Mouse (Mus musculus) brain, embryonic 14.5 days (tissue): ENCODE data around the gene Tmem87a. TPM values are rescaled to one million over a fixed set of nuclear protein-coding genes. Genes with fewer than 3 reads are reported as not detected.
A peak's percentile ranks its signal among the peaks of the same experiment; 100 is the strongest.

ENCODE experiments used
- DNase-seq: peaks from one replicate; pipeline ENCODE4 v3.0.0-alpha.2; 2011; ENCODE audit warnings: low read depth
- CTCF ChIP-seq: fragments of 200-500 bp; IDR thresholded peaks from 2 replicates; pipeline ENCODE4 v1.5.1; 2012; ENCODE audit warnings: inconsistent platforms, mild to moderate bottlenecking, moderate library complexity, borderline replicate concordance; ENCODE audit not compliant: insufficient read depth, insufficient read length; ENCODE audit errors: extremely low read depth
- POLR2A ChIP-seq: fragments of 200-500 bp; IDR thresholded peaks from 2 replicates; pipeline ENCODE4 v1.6.1; 2012; ENCODE audit warnings: mild to moderate bottlenecking, inconsistent platforms, borderline replicate concordance; ENCODE audit not compliant: poor library complexity, insufficient read depth, insufficient read length, severe bottlenecking; ENCODE audit errors: extremely low read depth
- polyA plus RNA-seq: library from polyadenylated mRNA; depleted of rRNA; stranded (reverse); fragments of >200 nt; gene quantifications from 2 replicates; pipeline ENCODE4 v1.2.3, GENCODE M21; 2012

Tmem87a gene
- polyA plus RNA-seq, 1 experiment, result 21.1 TPM

DNA sequence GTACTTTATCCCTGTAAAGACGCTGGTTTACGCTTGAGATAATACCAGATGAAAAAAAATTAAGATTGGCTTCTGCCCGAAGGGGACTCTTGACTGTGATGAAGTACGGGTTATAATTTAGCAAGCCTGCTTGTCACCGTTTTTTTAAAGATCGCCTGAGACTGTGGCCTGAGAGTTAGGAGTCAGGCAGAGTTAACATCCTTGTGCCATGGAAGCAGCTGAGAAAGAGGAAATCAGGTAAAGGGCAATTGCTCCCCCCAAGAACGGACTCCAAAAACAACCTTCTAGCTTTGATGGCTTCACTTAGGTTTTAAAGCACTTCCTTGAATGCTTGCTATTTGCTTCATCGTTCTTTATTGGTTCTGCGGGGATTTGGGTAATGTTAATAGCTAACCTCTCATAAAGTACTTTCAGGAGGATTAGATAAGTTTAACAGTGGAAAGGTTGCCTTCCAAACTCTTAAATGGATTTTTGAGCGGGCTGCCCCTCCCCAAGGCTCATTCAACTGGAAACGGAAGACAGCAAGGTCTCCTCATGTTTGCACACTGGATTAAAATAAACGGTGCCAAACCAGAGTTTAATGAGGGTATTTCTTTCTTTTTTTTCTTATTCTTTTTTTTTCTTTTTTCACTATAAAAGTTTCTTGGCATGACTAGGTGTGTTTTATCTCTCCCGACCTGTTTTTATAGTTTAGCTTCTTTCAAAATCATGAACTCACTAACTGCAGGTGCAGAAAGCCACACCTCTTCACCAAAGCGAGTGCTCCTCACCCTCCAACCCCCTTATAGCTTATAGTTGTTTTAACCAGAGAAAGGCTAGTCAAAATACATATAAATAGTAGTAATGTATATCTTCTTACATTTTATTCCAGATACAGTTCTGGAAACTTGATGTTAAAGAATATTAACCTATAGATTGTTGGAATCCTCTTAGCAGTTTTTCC is 1.2 kb upstream of the Tmem87a start:
- TF ChIP-seq CTCF (no peak), POLR2A (no peak)
- no peak for DNase-seq

DNA sequence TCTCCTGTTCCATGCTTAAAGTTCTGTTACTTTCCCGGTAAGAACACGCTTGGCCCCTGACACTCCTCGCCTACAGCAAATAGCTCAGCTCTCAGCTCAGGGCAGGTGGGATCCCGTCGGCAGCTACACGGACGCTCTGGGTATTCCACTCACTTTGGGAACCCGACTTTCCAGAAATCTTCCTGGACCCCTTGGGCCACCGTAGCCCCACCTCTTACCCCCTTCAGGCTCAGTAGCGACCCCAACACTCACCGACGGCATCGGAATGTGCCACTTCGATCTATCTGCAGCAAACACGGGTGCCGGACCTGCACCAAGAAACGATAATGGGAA is 294 bp downstream of the Tmem87a start, which contains the start of gene Ganc:
Gene Ganc, plus strand, starts transcription at position 244 of the 333 bp plus-strand sequence.
- DNase-seq, result no peak
- TF ChIP-seq CTCF (no peak; the same call in 1 of the 2 replicates), POLR2A (no peak)

DNA sequence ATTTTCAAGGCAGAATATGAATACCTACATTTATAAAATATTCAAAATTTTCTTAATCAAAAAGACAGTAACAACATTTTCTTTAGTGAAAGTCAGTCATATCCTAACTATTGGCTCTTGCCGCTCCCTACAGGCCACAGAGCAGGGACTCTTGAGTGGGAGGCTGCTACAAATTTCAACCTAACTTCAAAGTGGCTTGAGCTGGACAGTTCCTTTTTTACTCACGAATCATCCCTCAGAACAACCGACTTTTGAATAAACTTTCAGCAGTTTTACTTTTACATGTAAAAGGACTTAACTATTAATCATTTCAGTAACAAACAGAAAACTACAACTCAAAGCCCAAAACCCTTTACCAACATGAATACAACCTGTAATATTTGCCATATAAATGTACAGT is 1.1 kb downstream of the Tmem87a start:
- DNase-seq, result no peak
- TF ChIP-seq CTCF (no peak), POLR2A (no peak)

DNA sequence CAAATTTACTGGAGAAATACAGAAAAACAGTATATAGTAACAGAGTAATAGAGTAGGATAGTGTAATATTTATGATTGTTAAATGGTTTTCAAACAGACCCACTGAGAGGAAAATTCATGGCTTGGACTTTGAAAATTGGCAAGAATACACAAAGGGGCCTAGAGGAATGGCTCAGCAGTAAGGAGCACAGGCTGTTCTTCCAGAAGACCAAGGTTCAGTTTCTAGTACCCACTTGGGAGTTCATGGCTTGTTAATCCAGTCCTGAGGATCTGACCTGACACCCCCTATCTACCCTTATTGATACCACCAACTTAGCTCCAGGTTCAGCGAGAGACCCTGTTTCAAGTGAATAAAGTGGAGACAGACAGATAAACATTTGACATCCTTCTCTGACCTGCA is 6.0 kb downstream of the Tmem87a start:
- TF ChIP-seq CTCF (no peak), POLR2A (no peak)
- DNase-seq, result no peak

DNA sequence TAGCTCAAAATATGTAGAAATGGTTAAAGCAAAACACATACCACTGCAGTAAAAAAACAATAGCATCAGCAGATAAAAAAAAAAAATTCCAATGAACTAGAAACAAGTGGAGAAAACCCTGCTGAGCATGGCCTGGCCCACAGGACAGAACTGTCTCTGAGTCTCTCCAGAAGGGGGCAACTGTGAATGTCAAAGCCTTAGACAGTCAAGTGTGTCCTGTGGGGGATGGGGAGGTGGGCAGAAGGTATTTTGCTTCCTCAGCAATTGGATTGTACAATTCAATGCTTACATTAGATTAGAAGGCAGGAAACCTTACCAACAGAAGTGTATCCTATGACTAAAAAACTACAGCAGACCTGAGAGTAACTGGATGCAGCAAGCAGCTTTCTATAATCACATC is 11.5 kb downstream of the Tmem87a start:
- TF ChIP-seq CTCF (no peak), POLR2A (no peak)
- no peak for DNase-seq

DNA sequence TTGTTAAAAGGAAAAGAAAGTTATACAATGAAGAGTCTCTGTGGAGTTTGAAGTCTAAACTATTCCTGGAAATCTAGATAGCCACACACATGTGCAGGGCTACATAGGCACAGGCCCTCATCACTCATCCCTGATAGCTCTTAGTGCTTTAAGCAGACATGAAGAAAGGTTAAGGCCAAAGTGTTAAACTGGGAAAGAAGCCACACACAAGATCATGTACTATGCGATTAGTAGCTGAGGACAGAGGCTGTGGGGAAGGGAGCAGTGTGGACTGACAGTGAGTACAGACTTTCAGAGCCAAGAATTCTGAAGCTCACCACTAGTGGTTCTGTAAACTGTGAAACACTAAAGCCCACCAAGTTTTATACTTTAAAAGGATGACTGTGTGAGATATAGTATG is 13.0 kb downstream of the Tmem87a start:
- TF ChIP-seq POLR2A, result no peak
- DNase-seq, result no peak

DNA sequence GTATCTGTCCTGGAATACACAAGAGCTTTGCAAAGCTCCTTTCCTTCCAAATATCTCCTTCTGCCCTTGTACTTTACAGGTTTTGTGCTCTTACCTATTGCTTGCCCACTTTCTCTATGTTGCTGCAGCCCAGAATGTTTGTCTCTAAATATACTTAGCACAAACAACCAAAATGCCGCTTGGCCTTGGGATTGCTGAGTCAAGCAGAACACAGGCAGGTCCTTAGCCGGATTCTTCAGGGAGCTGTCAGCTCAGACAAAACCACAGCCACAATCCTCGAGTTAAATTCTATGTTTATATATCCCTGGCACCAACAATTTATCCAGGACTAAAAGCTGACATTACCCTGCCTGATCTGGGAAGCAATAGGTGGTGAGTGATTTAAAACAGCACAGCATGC is 14.5 kb downstream of the Tmem87a start:
- TF ChIP-seq CTCF, result no peak
- TF ChIP-seq POLR2A, result no peak
- DNase-seq, result no peak

DNA sequence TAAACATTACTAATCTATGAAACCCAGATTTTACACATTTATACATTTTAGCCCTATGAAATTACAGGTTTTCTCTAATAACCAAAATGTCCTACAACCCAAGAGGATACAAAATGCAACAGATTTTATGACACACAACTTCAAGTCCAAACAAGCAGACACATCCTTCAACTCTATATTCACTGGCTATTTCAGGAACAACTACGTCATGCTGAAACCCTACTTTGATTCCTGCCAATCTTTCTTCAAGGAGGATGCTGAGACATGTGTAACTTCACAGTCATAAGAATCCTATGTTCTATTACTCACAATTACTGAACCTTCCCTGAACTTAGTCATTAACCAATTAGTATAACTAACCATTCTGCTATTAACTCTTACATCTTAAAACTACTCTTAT is 16.6 kb downstream of the Tmem87a start:
- no peak for DNase-seq
- TF ChIP-seq CTCF (no peak), POLR2A (no peak)

DNA sequence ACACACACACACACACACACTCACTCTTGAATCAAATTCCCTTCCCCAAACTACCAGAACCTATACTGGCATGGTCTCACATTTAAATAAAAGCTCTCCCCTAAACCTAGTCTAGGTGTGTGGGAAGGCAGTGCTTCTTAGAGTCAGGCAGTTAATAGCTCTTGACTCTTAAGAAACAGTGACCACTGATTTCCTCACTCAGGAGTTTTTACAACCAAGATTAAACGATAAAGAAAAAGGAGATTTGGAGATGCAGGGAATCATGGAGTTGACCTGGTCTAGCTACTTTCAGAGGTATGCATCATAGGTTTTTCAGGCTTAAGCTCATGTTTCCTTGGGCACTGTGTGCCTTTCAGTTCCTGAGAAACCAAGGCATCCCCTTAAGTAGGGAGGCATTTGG is 17.6 kb downstream of the Tmem87a start:
- DNase-seq, result no peak
- TF ChIP-seq CTCF, result no peak
- no peak for TF ChIP-seq POLR2A

DNA sequence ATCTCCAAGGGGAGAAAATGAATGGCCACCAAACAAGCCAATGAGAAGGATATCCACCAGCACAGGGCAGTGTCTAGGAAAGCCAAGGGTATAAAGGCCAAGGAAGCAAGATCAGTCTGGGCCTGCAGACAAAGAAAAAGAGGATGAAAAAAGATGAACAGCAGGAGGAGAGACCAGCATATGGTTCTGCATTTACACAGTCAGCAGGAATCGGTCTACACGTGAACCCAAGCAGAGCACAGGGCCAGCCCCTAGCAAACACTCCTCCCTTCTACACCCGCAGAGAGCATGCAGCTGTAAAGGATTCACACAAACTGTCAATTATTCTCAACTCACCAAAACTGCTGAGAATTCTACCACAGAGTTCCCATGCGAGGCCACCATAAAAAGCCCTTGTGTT is 30.1 kb downstream of the Tmem87a start:
- peak; percentile 7 for DNase-seq
- no peak for TF ChIP-seq POLR2A
- TF ChIP-seq CTCF, result no peak

DNA sequence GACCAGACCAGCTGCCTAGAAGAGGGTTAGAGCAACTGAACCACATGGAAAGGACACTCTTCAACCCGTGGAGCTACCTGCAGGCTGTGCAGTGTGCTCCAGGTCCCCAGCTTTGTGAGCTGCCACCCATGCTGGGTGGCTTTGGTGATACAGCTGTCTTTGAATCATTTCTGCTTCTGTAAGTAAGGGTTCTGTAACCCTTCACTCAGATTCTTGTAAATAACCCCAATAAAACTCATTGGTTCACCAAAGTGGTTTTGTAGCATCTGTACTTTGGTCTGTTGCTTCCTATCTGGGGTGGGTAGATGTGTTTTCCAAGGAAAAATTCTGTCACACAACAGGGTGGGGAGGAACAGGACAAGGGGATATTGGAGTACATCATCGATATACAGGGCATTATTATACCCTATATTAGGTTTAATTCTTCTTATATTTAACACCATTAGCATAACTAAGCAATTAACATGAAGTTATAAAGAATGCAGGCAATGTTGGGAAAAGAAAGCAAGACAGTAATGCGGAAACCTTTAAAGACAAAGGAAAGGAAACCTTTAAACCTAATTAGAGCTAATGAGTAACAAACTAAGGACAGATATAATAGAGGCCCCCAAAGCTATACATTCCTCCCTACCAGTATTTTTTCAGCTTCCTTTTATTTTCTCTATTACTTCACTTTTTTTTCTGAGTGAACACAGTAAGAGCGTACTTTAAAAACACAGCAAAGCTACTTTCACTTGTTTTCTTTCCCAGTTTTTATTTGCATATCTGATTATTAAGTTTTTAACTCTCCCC is 36.3 kb downstream of the Tmem87a start:
- no peak for DNase-seq
- TF ChIP-seq POLR2A (no peak), CTCF (no peak)
